Mouse (Mus musculus) liver, adult 2 months (tissue): Measurements from ENCODE around the gene Gm9999. TPM values are rescaled to one million over a fixed set of nuclear protein-coding genes. Genes with fewer than 3 reads are reported as not detected.
"Not testable (repeated sequence)": the region's sequence is repeated elsewhere in the genome, so short reads cannot be mapped to it uniquely, and the experiment has no call there.

Experiments
- DNase-seq: peaks from one replicate; pipeline ENCODE4 v3.0.0-alpha.2; 2011; ENCODE audit warnings: low read depth, low spot score; ENCODE audit errors: extremely low read depth
- H3K27ac ChIP-seq: fragments of 200-500 bp; replicated peaks from 2 replicates; pipeline ENCODE4 v1.5.1; 2012; ENCODE audit warnings: low read depth, mild to moderate bottlenecking, control low read depth, inconsistent platforms, low read length; ENCODE audit not compliant: insufficient read depth
- H3K27me3 ChIP-seq: fragments of 200-500 bp; 2 replicates; pipeline ENCODE4 v1.6.1; 2012; ENCODE audit warnings: mild to moderate bottlenecking, moderate library complexity, low read length, inconsistent platforms; ENCODE audit not compliant: control insufficient read depth, insufficient read depth
- H3K36me3 ChIP-seq: fragments of 200-500 bp; 2 replicates; pipeline ENCODE4 v1.6.1; 2012; ENCODE audit warnings: low read length, inconsistent platforms; ENCODE audit not compliant: control insufficient read depth, insufficient read depth
- H3K4me1 ChIP-seq: fragments of 200-500 bp; 2 replicates; pipeline ENCODE4 v1.6.1; 2011; ENCODE audit warnings: low read length; ENCODE audit not compliant: control insufficient read depth, insufficient read depth
- H3K4me3 ChIP-seq: fragments of 200-500 bp; 2 replicates; pipeline ENCODE4 v1.5.1; 2011; ENCODE audit warnings: low read depth, mild to moderate bottlenecking, control low read depth, low read length, moderate library complexity; ENCODE audit not compliant: insufficient read depth
- H3K79me2 ChIP-seq: fragments of 200-500 bp; 2 replicates; pipeline ENCODE4 v1.6.1; 2012; ENCODE audit warnings: inconsistent platforms, mild to moderate bottlenecking, low read length, moderate library complexity; ENCODE audit not compliant: control insufficient read depth, insufficient read depth
- H3K9ac ChIP-seq: fragments of 200-500 bp; 2 replicates; pipeline ENCODE4 v1.6.1; 2012; ENCODE audit warnings: low read depth, mild to moderate bottlenecking, control low read depth, inconsistent platforms, low read length
- CTCF ChIP-seq: fragments of 200-500 bp; IDR thresholded peaks from 2 replicates; pipeline ENCODE4 v1.5.1; 2011; ENCODE audit warnings: low read depth, low read length, control low read depth
- POLR2A ChIP-seq: fragments of 200-500 bp; IDR thresholded peaks from 2 replicates; pipeline ENCODE4 v1.6.1; 2011; ENCODE audit warnings: low read length, control low read depth; ENCODE audit not compliant: insufficient read depth; ENCODE audit errors: extremely low read depth
- WGBS: fragments of 180-500 bp; shearing (Covaris S2); methylation state at CpG from one replicate; pipeline ENCODE4 v1.1.7; 2018; 5-methylcytosine and 5-hydroxymethylcytosine counted together
- polyA plus RNA-seq: library from polyadenylated mRNA; depleted of rRNA; stranded (reverse); fragments of >200 nt; gene quantifications from 2 replicates; pipeline ENCODE4 v1.2.3, GENCODE M21; 2012
- total RNA-seq: library from RNA; depleted of rRNA; stranded (reverse); fragments of >200 nt; gene quantifications from 2 replicates; pipeline ENCODE4 v1.2.3, GENCODE M21; 2014

The Gm9999 gene
- total and polyA plus RNA-seq, 2 experiments: not detected

GRCm38 (mm10) chr7:46985718-46986505 lies 2.5 kb downstream of the Gm9999 start:
- Histone ChIP-seq H3K27ac (no peak overlapping the region), H3K27me3 (no peaks in the 10 kb centered on the region), H3K79me2 (no peaks in the 10 kb centered on the region), H3K4me3 (no peak overlapping the region), H3K36me3 (peaks cover 2% of the 10 kb centered on the region; the same call in 1 of the 2 replicates), H3K9ac (no peak overlapping the region), H3K4me1 (no peaks in the 10 kb centered on the region)
- DNase-seq: peak; percentile 72
- 28% methylated on average over 8 of the region's 8 CpGs for WGBS
- no peak for TF ChIP-seq POLR2A
- no peak for TF ChIP-seq CTCF

GRCm38 (mm10) chr7:46986646-46987045 lies 3.3 kb downstream of the Gm9999 start:
- Histone ChIP-seq H3K36me3 (peaks cover 6% of the 10 kb centered on the region), H3K79me2 (no peaks in the 10 kb centered on the region), H3K27me3 (no peaks in the 10 kb centered on the region), H3K9ac (no peak overlapping the region), H3K4me1 (no peaks in the 10 kb centered on the region), H3K4me3 (no peak overlapping the region), H3K27ac (no peak overlapping the region)
- DNase-seq: no peak
- no peak for TF ChIP-seq CTCF
- no peak for TF ChIP-seq POLR2A
- 73% methylated on average over 5 of the region's 5 CpGs for WGBS

GRCm38 (mm10) chr7:46987073-46987472 lies 3.7 kb downstream of the Gm9999 start:
- no peak for DNase-seq
- WGBS: 40% methylated on average over 2 of the region's 2 CpGs
- Histone ChIP-seq H3K4me1 (no peaks in the 10 kb centered on the region), H3K9ac (no peak overlapping the region), H3K79me2 (no peaks in the 10 kb centered on the region), H3K4me3 (no peak overlapping the region), H3K27me3 (no peaks in the 10 kb centered on the region), H3K27ac (no peak overlapping the region), H3K36me3 (peaks cover 10% of the 10 kb centered on the region)
- TF ChIP-seq POLR2A: no peak
- no peak for TF ChIP-seq CTCF

- peaks cover 26% of the 10 kb centered on the region for H3K36me3 ChIP-seq
- H3K27ac ChIP-seq, H3K79me2 ChIP-seq, H3K4me3 ChIP-seq, DNase-seq, H3K9ac ChIP-seq, H3K4me1 ChIP-seq, H3K27me3 ChIP-seq: not testable (repeated sequence)
- WGBS: 79% methylated on average over 4 of the region's 4 CpGs
These were observed 6.0 kb downstream of the Gm9999 start for GRCm38 (mm10) chr7:46989387-46989786.

GRCm38 (mm10) chr7:46993079-46993478 lies 9.7 kb downstream of the Gm9999 start:
- no peaks in the 10 kb centered on the region for H3K27me3 ChIP-seq
- WGBS: 83% methylated on average over 8 of the region's 8 CpGs
- no peaks in the 10 kb centered on the region; the same call in 1 of the 2 replicates for H3K79me2 ChIP-seq
- H3K9ac ChIP-seq: no peak overlapping the region
- peaks cover 57% of the 10 kb centered on the region for H3K36me3 ChIP-seq
- peak; percentile 22 for DNase-seq
- H3K4me3 ChIP-seq: no peak overlapping the region
- H3K27ac ChIP-seq: no peak overlapping the region
- no peaks in the 10 kb centered on the region for H3K4me1 ChIP-seq
- TF ChIP-seq CTCF: no peak
- no peak for TF ChIP-seq POLR2A

- Histone ChIP-seq H3K79me2 (peaks cover 2% of the 10 kb centered on the region; the same call in 1 of the 2 replicates), H3K4me1 (peaks cover 5% of the 10 kb centered on the region; the same call in 1 of the 2 replicates), H3K27ac (no peak overlapping the region), H3K9ac (no peak overlapping the region), H3K4me3 (no peak overlapping the region), H3K36me3 (peaks cover 67% of the 10 kb centered on the region), H3K27me3 (no peaks in the 10 kb centered on the region)
- no peak for TF ChIP-seq POLR2A
- no peak for TF ChIP-seq CTCF
- no peak for DNase-seq
- 91% methylated on average over 3 of the region's 3 CpGs for WGBS
These were observed 12.2 kb downstream of the Gm9999 start for GRCm38 (mm10) chr7:46995558-46995957.
